ENCODE assay signal across 8 mouse cellular contexts in the genomic region with DNA sequence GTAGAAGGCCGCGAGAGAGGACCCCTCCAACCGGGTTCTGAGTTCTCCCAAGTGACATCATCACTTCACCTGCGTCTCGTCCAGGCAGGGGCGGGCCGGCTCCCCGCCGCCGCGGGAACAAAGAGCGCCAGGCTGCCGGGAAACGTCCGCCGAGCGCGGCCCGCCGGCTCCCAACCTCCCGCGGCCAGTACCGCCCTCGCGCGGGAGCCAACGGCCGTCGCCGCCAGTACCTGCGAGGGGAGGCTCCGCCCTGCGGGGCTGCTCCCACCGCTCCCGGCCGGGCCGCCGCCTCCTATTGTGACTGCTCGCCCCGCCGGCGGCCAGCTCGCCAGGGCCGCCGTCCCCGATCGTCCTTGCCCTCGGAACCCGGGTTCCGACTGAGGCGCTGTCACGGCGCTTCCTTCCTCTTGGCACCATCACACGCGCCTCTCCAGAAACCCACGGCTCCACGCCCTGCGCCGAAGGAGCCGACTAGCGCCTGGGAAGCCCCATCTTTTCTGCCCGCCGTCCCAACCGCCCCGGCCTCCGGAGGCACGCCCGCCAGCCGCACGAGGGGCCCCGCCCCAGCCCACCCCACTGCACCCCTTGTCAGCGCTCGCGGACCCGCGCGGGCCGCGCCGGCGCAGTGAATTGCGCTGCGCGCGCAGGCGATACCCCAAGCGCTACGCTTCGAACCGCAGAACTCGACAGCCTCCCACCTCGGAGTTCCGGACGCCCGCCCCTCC.
DNase-seq lines count a peak whose midpoint lies in the region; ATAC-seq and TF ChIP-seq lines count a peak whose summit lies in the region.

No protein-coding gene starts in this region.

- peak overlapping the region; percentile 93 for H3K4me3 ChIP-seq in gastrocnemius, adult 2 months
- H3K4me3 ChIP-seq in hindbrain, postnatal 0 days (ENCODE audit: low read length), result peak overlapping the region; percentile 82
- H3K4me3 ChIP-seq in left cerebral cortex, adult 2 months, result peak overlapping the region; percentile 91

- peak overlapping the region; percentile 96 for H3K9ac ChIP-seq in hindbrain, postnatal 0 days (replicated peaks; ENCODE audit: low read length)

- no peaks in the 10 kb centered on the region for H3K36me3 ChIP-seq in hindbrain, postnatal 0 days (ENCODE audit: insufficient read depth, low read length)

- intact Hi-C loops in gastrocnemius, adult 2 months (cut with DNase I), result loop anchor here (2.0 to 5.0 kb wide), 2 partner anchors 65 to 95 kb away; a partner anchor contains a TSS
- intact Hi-C loops in left cerebral cortex, adult 2 months (cut with DNase I), result loop anchor here (2.0 to 5.0 kb wide), 2 partner anchors 65 to 95 kb away; a partner anchor contains a TSS

- H3K27ac ChIP-seq in gastrocnemius, adult 2 months, result peak overlapping the region; percentile 95
- H3K27ac ChIP-seq in hindbrain, postnatal 0 days, result peak overlapping the region; percentile 98
- H3K27ac ChIP-seq in left cerebral cortex, adult 2 months, result peak overlapping the region; percentile 89

- peak; percentile 36; the same call in 1 of the 2 replicates for TF ChIP-seq CTCF in gastrocnemius, adult 2 months (IDR thresholded peaks at IDR 0.05)
- no peak for TF ChIP-seq CTCF in hindbrain, postnatal 0 days (IDR thresholded peaks at IDR 0.05; ENCODE audit: low read depth)
- peak; percentile 12 for TF ChIP-seq CTCF in left cerebral cortex, adult 2 months (IDR thresholded peaks at IDR 0.05)

- H3K9me3 ChIP-seq in hindbrain, postnatal 0 days (ENCODE audit: low read length), result no peaks in the 10 kb centered on the region

- peak; percentile 90 for ATAC-seq in hindbrain, postnatal 0 days
- ATAC-seq in megakaryocyte, adult 5-6 weeks (ENCODE audit: poor library complexity, severe bottlenecking), result peak; percentile 48

- H3K27me3 ChIP-seq in hindbrain, postnatal 0 days (ENCODE audit: insufficient read depth, low read length), result no peaks in the 10 kb centered on the region

- WGBS in hindbrain, postnatal 0 days, result under 1% methylated on average over 86 of the region's 95 CpGs

- peak overlapping the region; percentile 66 for H3K4me2 ChIP-seq in hindbrain, postnatal 0 days (ENCODE audit: low read depth, low read length)

- peaks cover 21% of the 10 kb centered on the region for H3K4me1 ChIP-seq in hindbrain, postnatal 0 days (ENCODE audit: insufficient read depth, low read length)

- DNase-seq in T-cell, adult 2 months (ENCODE audit: low spot score), result peak; percentile 92
- peak; percentile 70 to 78 for DNase-seq in cerebellum, postnatal 36 days
- DNase-seq in gastrocnemius, adult 2 months, result peak; percentile 89
- DNase-seq in hindbrain, postnatal 0 days (ENCODE audit: low spot score), result peak; percentile 96
- DNase-seq in left cerebral cortex, adult 2 months (ENCODE audit: extremely low spot score in 1 of 2, low spot score in 2 of 2), result peak; percentile 61 to 78
- DNase-seq in right cerebral cortex, adult 2 months (ENCODE audit: low spot score in 2 of 2), result peak; percentile 59 to 68
- peak; percentile 86 for DNase-seq in urinary bladder, postnatal 14 days (ENCODE audit: low spot score)

Comparison
In these comparisons a context has a peak if more than half of its experiments do, and no peak if none do; other contexts are left out.
1. Peak in every context shown above with its lines: DNase-seq, ATAC-seq, H3K4me3 ChIP-seq and H3K27ac ChIP-seq.